Mouse (Mus musculus): ENCODE measurements at regions not wholly inside any gene's neighbourhood (a gene's known extent, or its start where the extent isn't known, plus 50 kb on each side); places are given as distances from the start of the nearest gene placed in this dataset.

DNA sequence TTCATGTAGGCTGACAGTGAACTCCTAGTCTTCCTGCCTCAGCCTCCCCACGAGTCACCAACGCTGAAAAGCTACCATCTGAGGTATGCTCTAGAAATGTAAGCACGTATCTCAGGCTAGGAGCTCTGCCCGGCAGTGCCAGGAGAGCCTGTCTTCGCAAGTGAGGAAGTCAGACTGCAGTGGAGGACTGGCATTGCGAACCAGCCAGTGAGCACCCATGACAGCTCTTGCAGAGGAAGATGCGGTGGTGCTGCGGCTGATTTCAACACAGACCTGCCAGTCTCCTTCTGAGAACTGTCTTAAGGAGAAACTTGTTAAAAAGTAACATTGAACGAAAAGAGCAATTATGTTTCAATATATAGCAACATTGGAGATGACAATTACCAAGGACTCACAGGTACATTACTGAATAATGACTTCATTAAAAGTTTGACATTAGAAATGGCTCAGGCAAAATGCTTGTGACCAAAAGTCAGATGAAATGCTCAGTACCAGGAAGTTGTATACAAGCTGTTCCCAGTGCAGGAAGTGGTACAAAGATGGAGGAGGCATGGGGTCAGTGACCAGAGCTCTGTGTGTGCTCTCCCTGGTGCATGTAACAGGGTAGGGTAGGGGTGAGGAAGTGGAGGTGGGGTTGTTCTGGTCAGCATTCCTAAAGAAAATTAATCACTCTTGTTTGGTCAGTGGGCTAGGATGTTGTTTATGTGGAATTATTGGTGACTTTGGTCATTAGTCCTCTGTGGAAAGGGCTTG, 58.1 kb upstream of the Slc38a2 start:
- Histone ChIP-seq H3K4me2 (ENCODE audit: low read depth, low read length, poor library complexity, severe bottlenecking) (no peak overlapping the region), H3K27me3 (ENCODE audit: insufficient read depth, low read length) (no peaks in the 10 kb centered on the region), H3K4me3 (ENCODE audit: low read depth, low read length) (no peak overlapping the region), H3K9me3 (ENCODE audit: low read length) (no peaks in the 10 kb centered on the region), H3K36me3 (ENCODE audit: insufficient read depth, low read length) (no peaks in the 10 kb centered on the region), H3K4me1 (ENCODE audit: insufficient read depth, low read length) (no peaks in the 10 kb centered on the region; the same call in 1 of the 2 replicates), H3K27ac (ENCODE audit: low read depth, low read length) (no peak overlapping the region), H3K9ac (replicated peaks; ENCODE audit: low read length, poor library complexity, severe bottlenecking) (no peak overlapping the region)
- TF ChIP-seq CTCF (IDR thresholded peaks at IDR 0.05) = no peak
- no peak for DNase-seq (ENCODE audit: low spot score)
- ATAC-seq (ENCODE audit: low FRiP score) = no peak
- WGBS = 89% methylated on average over 9 of the region's 9 CpGs

- Histone ChIP-seq H3K4me2 (ENCODE audit: low read depth, low read length, poor library complexity, severe bottlenecking) (no peak overlapping the region), H3K36me3 (ENCODE audit: insufficient read depth, low read length) (no peaks in the 10 kb centered on the region), H3K4me3 (ENCODE audit: low read depth, low read length) (no peak overlapping the region), H3K9ac (replicated peaks; ENCODE audit: low read length, poor library complexity, severe bottlenecking) (no peak overlapping the region), H3K9me3 (ENCODE audit: low read length) (no peaks in the 10 kb centered on the region), H3K4me1 (ENCODE audit: insufficient read depth, low read length) (no peaks in the 10 kb centered on the region; the same call in 1 of the 2 replicates), H3K27me3 (ENCODE audit: insufficient read depth, low read length) (no peaks in the 10 kb centered on the region), H3K27ac (ENCODE audit: low read depth, low read length) (no peak overlapping the region)
- no peak for ATAC-seq (ENCODE audit: low FRiP score)
- DNase-seq (ENCODE audit: low spot score) = no peak
- WGBS = 70% methylated on average over 7 of the region's 7 CpGs
- TF ChIP-seq CTCF (IDR thresholded peaks at IDR 0.05) = no peak
These were observed 56.9 kb upstream of the Slc38a2 start for GRCm38 (mm10) chr15:96756456-96756855.

DNA sequence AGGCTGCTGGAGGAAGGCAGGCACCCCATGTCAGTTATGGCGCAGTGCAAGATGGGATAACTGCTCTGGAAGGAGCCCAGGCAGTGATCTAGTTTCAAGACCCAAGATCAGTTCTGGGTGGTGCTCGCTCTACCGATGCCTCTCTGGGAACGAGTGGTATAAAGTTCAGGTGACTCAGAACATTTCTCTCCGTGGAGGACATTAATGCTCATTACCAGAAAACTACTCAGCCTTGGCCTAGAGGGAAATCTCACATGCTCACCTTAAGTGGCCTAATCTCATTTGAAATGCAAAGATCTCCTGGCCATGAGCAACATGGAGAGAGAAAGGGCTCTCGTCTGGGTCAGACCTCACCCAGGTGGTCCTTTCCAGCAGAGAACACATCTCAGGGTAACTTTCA, 56.4 kb upstream of the Slc38a2 start:
- no peak for ATAC-seq (ENCODE audit: low FRiP score)
- WGBS = 75% methylated on average over 6 of the region's 6 CpGs

GRCm38 (mm10) chr15:96755322-96755942, 55.9 kb upstream of the Slc38a2 start:
- Histone ChIP-seq H3K4me3 (ENCODE audit: low read depth, low read length) (no peak overlapping the region), H3K9me3 (ENCODE audit: low read length) (no peaks in the 10 kb centered on the region), H3K9ac (replicated peaks; ENCODE audit: low read length, poor library complexity, severe bottlenecking) (no peak overlapping the region), H3K27ac (ENCODE audit: low read depth, low read length) (no peak overlapping the region), H3K27me3 (ENCODE audit: insufficient read depth, low read length) (no peaks in the 10 kb centered on the region), H3K36me3 (ENCODE audit: insufficient read depth, low read length) (no peaks in the 10 kb centered on the region), H3K4me2 (ENCODE audit: low read depth, low read length, poor library complexity, severe bottlenecking) (no peak overlapping the region), H3K4me1 (ENCODE audit: insufficient read depth, low read length) (no peaks in the 10 kb centered on the region; the same call in 1 of the 2 replicates)
- ATAC-seq (ENCODE audit: low FRiP score) = no peak
- DNase-seq (ENCODE audit: low spot score) = no peak
- no peak for TF ChIP-seq CTCF (IDR thresholded peaks at IDR 0.05)
- 86% methylated on average over 13 of the region's 13 CpGs for WGBS

More for the DNA sequence above, 56.4 kb upstream of the Slc38a2 start:
- no peaks in the 10 kb centered on the region for H3K9me3 ChIP-seq (ENCODE audit: low read length)
- H3K4me1 ChIP-seq (ENCODE audit: insufficient read depth, low read length) = no peaks in the 10 kb centered on the region; the same call in 1 of the 2 replicates
- TF ChIP-seq CTCF (IDR thresholded peaks at IDR 0.05) = no peak
- no peak overlapping the region for H3K27ac ChIP-seq (ENCODE audit: low read depth, low read length)
- no peak overlapping the region for H3K9ac ChIP-seq (replicated peaks; ENCODE audit: low read length, poor library complexity, severe bottlenecking)
- H3K36me3 ChIP-seq (ENCODE audit: insufficient read depth, low read length) = no peaks in the 10 kb centered on the region
- H3K4me3 ChIP-seq (ENCODE audit: low read depth, low read length) = no peak overlapping the region
- H3K27me3 ChIP-seq (ENCODE audit: insufficient read depth, low read length) = no peaks in the 10 kb centered on the region
- DNase-seq (ENCODE audit: low spot score) = no peak
- H3K4me2 ChIP-seq (ENCODE audit: low read depth, low read length, poor library complexity, severe bottlenecking) = no peak overlapping the region

DNA sequence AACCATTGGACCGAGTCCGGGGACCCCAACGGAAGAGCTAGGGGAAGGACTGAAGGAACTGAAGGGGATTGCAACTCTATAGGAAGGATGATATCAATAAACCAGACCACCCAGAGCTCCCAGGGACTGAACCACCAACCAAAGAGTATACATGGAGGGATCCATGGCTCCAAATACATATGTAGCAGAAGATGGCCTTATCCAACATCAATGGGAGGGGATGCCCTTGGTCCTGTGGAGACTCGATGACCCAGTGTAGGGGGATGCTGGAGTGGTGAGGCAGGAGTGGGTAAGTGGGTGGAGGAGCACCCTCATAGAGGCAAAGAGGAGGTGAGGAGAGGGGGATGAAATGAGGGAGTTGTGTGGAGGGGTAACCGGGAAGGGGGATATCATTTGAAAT, 54.5 kb upstream of the Slc38a2 start:
- no peak for TF ChIP-seq CTCF (IDR thresholded peaks at IDR 0.05)
- H3K9me3 ChIP-seq (ENCODE audit: low read length) = no peaks in the 10 kb centered on the region
- no peaks in the 10 kb centered on the region for H3K27me3 ChIP-seq (ENCODE audit: insufficient read depth, low read length)
- no peak overlapping the region for H3K9ac ChIP-seq (replicated peaks; ENCODE audit: low read length, poor library complexity, severe bottlenecking)
- H3K36me3 ChIP-seq (ENCODE audit: insufficient read depth, low read length) = no peaks in the 10 kb centered on the region
- over 99% methylated on average over 5 of the region's 5 CpGs for WGBS
- H3K4me2 ChIP-seq (ENCODE audit: low read depth, low read length, poor library complexity, severe bottlenecking) = no peak overlapping the region
- ATAC-seq (ENCODE audit: low FRiP score) = no peak
- no peak overlapping the region for H3K27ac ChIP-seq (ENCODE audit: low read depth, low read length)
- no peak for DNase-seq (ENCODE audit: low spot score)
- no peak overlapping the region for H3K4me3 ChIP-seq (ENCODE audit: low read depth, low read length)
- no peaks in the 10 kb centered on the region; the same call in 1 of the 2 replicates for H3K4me1 ChIP-seq (ENCODE audit: insufficient read depth, low read length)

- ATAC-seq (ENCODE audit: low FRiP score) (no peak), DNase-seq (ENCODE audit: low spot score) (no peak)
- Histone ChIP-seq H3K4me1 (ENCODE audit: insufficient read depth, low read length) (no peaks in the 10 kb centered on the region; the same call in 1 of the 2 replicates), H3K4me2 (ENCODE audit: low read depth, low read length, poor library complexity, severe bottlenecking) (no peak overlapping the region), H3K9me3 (ENCODE audit: low read length) (no peaks in the 10 kb centered on the region), H3K27me3 (ENCODE audit: insufficient read depth, low read length) (no peaks in the 10 kb centered on the region), H3K4me3 (ENCODE audit: low read depth, low read length) (no peak overlapping the region), H3K9ac (replicated peaks; ENCODE audit: low read length, poor library complexity, severe bottlenecking) (no peak overlapping the region), H3K36me3 (ENCODE audit: insufficient read depth, low read length) (no peaks in the 10 kb centered on the region), H3K27ac (ENCODE audit: low read depth, low read length) (no peak overlapping the region)
- no peak for TF ChIP-seq CTCF (IDR thresholded peaks at IDR 0.05)
- 94% methylated on average over 8 of the region's 8 CpGs for WGBS
These were observed 53.2 kb upstream of the Slc38a2 start for GRCm38 (mm10) chr15:96752719-96753118.
